In genomic region chrX:73672031-73672431, GRCm38 (mm10) we compare ENCODE assay signal across 8 mouse cellular contexts. TPM values are rescaled to one million over a fixed set of nuclear protein-coding genes. Genes with fewer than 3 reads are reported as not detected.
A peak's percentile ranks its signal among the peaks of the same experiment; 100 is the strongest.
DNase-seq lines count a peak whose midpoint lies in the region; ATAC-seq and TF ChIP-seq lines count a peak whose summit lies in the region.

No protein-coding gene starts in this region.

- peak; percentile 77 for ATAC-seq in CD4-positive, CD25-positive, alpha-beta regulatory T cell, adult 4 months
- no peak for ATAC-seq in heart, embryonic 14.5 days (ENCODE audit: insufficient number of reproducible peaks, insufficient read depth, low FRiP score, low read depth)
- peak; percentile 51 for ATAC-seq in lung, postnatal 0 days
- no peak for ATAC-seq in monocyte, adult 5-6 weeks (replicated peaks; ENCODE audit: insufficient number of reproducible peaks, low FRiP score, low TSS enrichment, poor library complexity, severe bottlenecking)

- peak; percentile 66 for TF ChIP-seq CTCF in lung, postnatal 0 days (IDR thresholded peaks at IDR 0.05)

- peak; percentile 61 for DNase-seq in Muller cell, postnatal 12 days (ENCODE audit: inconsistent ontology term)
- DNase-seq in cerebellum, postnatal 4 days (ENCODE audit: low spot score in 2 of 2): peak; percentile 24 to 47
- DNase-seq in kidney, postnatal 10 days: peak; percentile 71
- peak; percentile 69 for DNase-seq in lung, postnatal 0 days (ENCODE audit: low spot score)
- peak; percentile 76 for DNase-seq in retina, embryonic 14.5 days (ENCODE audit: low spot score)

- peaks cover 9% of the 10 kb centered on the region for H3K36me3 ChIP-seq in heart, embryonic 14.5 days (ENCODE audit: control insufficient read depth, insufficient read depth, low read length)
- no peaks in the 10 kb centered on the region for H3K36me3 ChIP-seq in lung, postnatal 0 days (ENCODE audit: insufficient read depth, low read length)

- no peak overlapping the region for H3K9ac ChIP-seq in heart, embryonic 14.5 days (ENCODE audit: low read length)
- H3K9ac ChIP-seq in lung, postnatal 0 days (replicated peaks; ENCODE audit: low read depth): no peak overlapping the region

- no peak for TF ChIP-seq EP300 in lung, postnatal 0 days (IDR thresholded peaks at IDR 0.05)

- H3K9me3 ChIP-seq in heart, embryonic 14.5 days (ENCODE audit: control insufficient read depth, low read length): no peaks in the 10 kb centered on the region
- H3K9me3 ChIP-seq in lung, postnatal 0 days (ENCODE audit: low read length): no peaks in the 10 kb centered on the region

- H3K27me3 ChIP-seq in heart, embryonic 14.5 days (ENCODE audit: control insufficient read depth, insufficient read depth, low read length): no peaks in the 10 kb centered on the region
- no peaks in the 10 kb centered on the region for H3K27me3 ChIP-seq in lung, postnatal 0 days (replicated peaks; ENCODE audit: insufficient read depth, low read length)

- no peak overlapping the region for H3K4me3 ChIP-seq in heart, embryonic 14.5 days (ENCODE audit: control insufficient read depth in 1 of 2, insufficient read depth in 1 of 2, low read depth in 1 of 2, low read length in 2 of 2)
- no peak overlapping the region for H3K4me3 ChIP-seq in lung, postnatal 0 days (ENCODE audit: low read depth, low read length)

- H3K27ac ChIP-seq in heart, embryonic 14.5 days (replicated peaks in 1 of 2; ENCODE audit: control insufficient read depth in 1 of 2, insufficient read depth in 1 of 2, low read depth in 2 of 2, low read length in 2 of 2): no peak overlapping the region
- no peak overlapping the region for H3K27ac ChIP-seq in lung, postnatal 0 days (ENCODE audit: low read length)

- 55% methylated on average over 4 of the region's 4 CpGs for WGBS in heart, embryonic 14.5 days
- 51% methylated on average over 4 of the region's 4 CpGs for WGBS in lung, postnatal 0 days

- H3K4me1 ChIP-seq in heart, embryonic 14.5 days (ENCODE audit: control insufficient read depth in 2 of 2, insufficient read depth in 2 of 2, low read length in 2 of 2): peaks cover 4 to 5% of the 10 kb centered on the region in 2 experiments; a peak in 2 of 4 replicates
- no peaks in the 10 kb centered on the region for H3K4me1 ChIP-seq in lung, postnatal 0 days (ENCODE audit: insufficient read depth, low read depth, low read length)

- H3K4me2 ChIP-seq in heart, embryonic 14.5 days (ENCODE audit: low read length): peak overlapping the region; percentile 70; the same call in 1 of the 2 replicates
- H3K4me2 ChIP-seq in lung, postnatal 0 days (replicated peaks; ENCODE audit: low read depth, low read length): no peak overlapping the region

RNA-seq across cellular contexts. Expression of gene Slc6a8, which starts 0.9 kb away (rescaled TPM):
- polyA plus RNA-seq in CD4-positive, CD25-positive, alpha-beta regulatory T cell, adult 4 months (2017; shearing (Covaris generic)): under 1 TPM; 0.63 TPM
- polyA plus RNA-seq in heart, embryonic 14.5 days (2014; fragmentation: Nextera tagmentation; extraction: Ambion mirVana): 11.8 and 11.9 TPM in 2 replicates
- 7.5 and 7.8 TPM in 2 replicates for polyA plus RNA-seq in lung, postnatal 0 days (2015; fragmentation: Nextera tagmentation; extraction: Ambion mirVana)
- 0.49 TPM in 1 of 3 replicates, not detected in the others for total RNA-seq in monocyte, adult 5-6 weeks (2017)

RNA-seq across cellular contexts. Expression of gene Pnck, which starts 12.1 kb away (rescaled TPM):
- 1 to 10 TPM; 2.6 to 2.7 TPM for polyA plus RNA-seq in CD4-positive, CD25-positive, alpha-beta regulatory T cell, adult 4 months (2017; shearing (Covaris generic))
- polyA plus RNA-seq in heart, embryonic 14.5 days (2014; fragmentation: Nextera tagmentation; extraction: Ambion mirVana): 11.6 and 12.9 TPM in 2 replicates
- polyA plus RNA-seq in lung, postnatal 0 days (2015; fragmentation: Nextera tagmentation; extraction: Ambion mirVana): 3.9 and 5.5 TPM in 2 replicates
- total RNA-seq in monocyte, adult 5-6 weeks (2017): 0.97 TPM in 1 of 3 replicates, not detected in the others

RNA-seq across cellular contexts. Expression of gene Dusp9, which starts 32.8 kb away (rescaled TPM):
- under 1 TPM in 1 of 2 experiments, not detected in 1; 0.31 TPM for polyA plus RNA-seq in CD4-positive, CD25-positive, alpha-beta regulatory T cell, adult 4 months (2017; shearing (Covaris generic))
- 0.70 and 0.80 TPM in 2 replicates for polyA plus RNA-seq in heart, embryonic 14.5 days (2014; fragmentation: Nextera tagmentation; extraction: Ambion mirVana)
- 2.2 and 2.4 TPM in 2 replicates for polyA plus RNA-seq in lung, postnatal 0 days (2015; fragmentation: Nextera tagmentation; extraction: Ambion mirVana)
- not detected in 3 replicates for total RNA-seq in monocyte, adult 5-6 weeks (2017)

RNA-seq across cellular contexts. Expression of gene Bcap31, which starts 43.9 kb away (rescaled TPM):
- 100 to 1,000 TPM; 283 to 291 TPM for polyA plus RNA-seq in CD4-positive, CD25-positive, alpha-beta regulatory T cell, adult 4 months (2017; shearing (Covaris generic))
- polyA plus RNA-seq in heart, embryonic 14.5 days (2014; fragmentation: Nextera tagmentation; extraction: Ambion mirVana): 164 and 174 TPM in 2 replicates
- 321 and 324 TPM in 2 replicates for polyA plus RNA-seq in lung, postnatal 0 days (2015; fragmentation: Nextera tagmentation; extraction: Ambion mirVana)
- total RNA-seq in monocyte, adult 5-6 weeks (2017): 223 to 253 TPM (median 241 TPM) in 3 replicates

RNA-seq across cellular contexts. Expression of gene Abcd1, which starts 44.4 kb away (rescaled TPM):
- polyA plus RNA-seq in CD4-positive, CD25-positive, alpha-beta regulatory T cell, adult 4 months (2017; shearing (Covaris generic)): 10 to 100 TPM; 23.3 to 44.3 TPM
- polyA plus RNA-seq in heart, embryonic 14.5 days (2014; fragmentation: Nextera tagmentation; extraction: Ambion mirVana): 10.9 and 12.2 TPM in 2 replicates
- polyA plus RNA-seq in lung, postnatal 0 days (2015; fragmentation: Nextera tagmentation; extraction: Ambion mirVana): 34.7 and 35.7 TPM in 2 replicates
- 23.6 to 41.6 TPM (median 26.6 TPM) in 3 replicates for total RNA-seq in monocyte, adult 5-6 weeks (2017)

Comparison
In these comparisons a context has a peak if more than half of its experiments do, and no peak if none do; other contexts are left out.
1. ATAC-seq: peak in CD4-positive, CD25-positive, alpha-beta regulatory T cell, adult 4 months (single experiment) and lung, postnatal 0 days (single experiment); none in heart, embryonic 14.5 days (single experiment) and monocyte, adult 5-6 weeks (single experiment).
2. Peak in every context shown above with its lines, with median percentiles within 50 percentile points of each other: DNase-seq.